Mouse (Mus musculus) embryonic facial prominence, embryonic 12.5 days (tissue): ENCODE data around the gene Chst10. TPM values are rescaled to one million over a fixed set of nuclear protein-coding genes. Genes with fewer than 3 reads are reported as not detected.

Source experiments
- ATAC-seq: fragments of 200-750 bp; cut with Nextera tagmentation; 2 replicates; pipeline ENCODE4 v1.8.0; 2017; ENCODE audit not compliant: insufficient number of reproducible peaks, insufficient read depth, low FRiP score, low TSS enrichment
- H3K27ac ChIP-seq: fragments of 300-500 bp; sonication (generic); 2 replicates; pipeline ENCODE4 v1.5.1; 2016; ENCODE audit warnings: mild to moderate bottlenecking
- H3K27me3 ChIP-seq: fragments of 300-500 bp; sonication (generic); 2 replicates; pipeline ENCODE4 v1.6.1; 2016; ENCODE audit warnings: mild to moderate bottlenecking, moderate library complexity
- H3K36me3 ChIP-seq: fragments of 300-500 bp; sonication (generic); 2 replicates; pipeline ENCODE4 v1.6.1; 2016; ENCODE audit warnings: mild to moderate bottlenecking
- H3K4me1 ChIP-seq: fragments of 300-500 bp; sonication (generic); 2 replicates; pipeline ENCODE4 v1.6.1; 2016
- H3K4me2 ChIP-seq: fragments of 300-500 bp; sonication (generic); replicated peaks from 2 replicates; pipeline ENCODE4 v1.6.1; 2016; ENCODE audit warnings: mild to moderate bottlenecking, moderate library complexity
- H3K4me3 ChIP-seq: fragments of 300-500 bp; sonication (generic); 2 replicates; pipeline ENCODE4 v1.5.1; 2016; ENCODE audit warnings: mild to moderate bottlenecking
- H3K9ac ChIP-seq: fragments of 300-500 bp; sonication (generic); 2 replicates; pipeline ENCODE4 v1.6.1; 2016; ENCODE audit warnings: mild to moderate bottlenecking, moderate library complexity
- H3K9me3 ChIP-seq: fragments of 300-500 bp; sonication (generic); 2 replicates; pipeline ENCODE4 v1.6.1; 2016; ENCODE audit warnings: mild to moderate bottlenecking, moderate library complexity
- WGBS: fragments of 180-500 bp; shearing (Covaris S2); methylation state at CpG from one replicate; pipeline ENCODE4 v1.1.7; 2016; 5-methylcytosine and 5-hydroxymethylcytosine counted together
- polyA plus RNA-seq: library from polyadenylated mRNA; unstranded; fragments of >200 nt; fragmentation: Nextera tagmentation; extraction: Ambion mirVana; gene quantifications from 2 replicates; pipeline ENCODE4 v1.2.1, GENCODE M21; 2016

Chst10 gene
- polyA plus RNA-seq, 1 experiment from 2014 or later = 12.4 TPM

GRCm38 (mm10) chr1:38864341-38864740 is 33.6 kb downstream of the Chst10 start:
- Histone ChIP-seq H3K4me2 (no peak overlapping the region), H3K27me3 (no peaks in the 10 kb centered on the region), H3K4me3 (no peak overlapping the region), H3K27ac (no peak overlapping the region), H3K36me3 (0 out of 2 replicates have a peak, but pooled peaks cover 6% of the 10 kb centered on the region), H3K9me3 (no peaks in the 10 kb centered on the region), H3K4me1 (no peaks in the 10 kb centered on the region), H3K9ac (no peak overlapping the region)
- no peak for ATAC-seq
- WGBS = 79% methylated on average over 9 of the region's 9 CpGs

DNA sequence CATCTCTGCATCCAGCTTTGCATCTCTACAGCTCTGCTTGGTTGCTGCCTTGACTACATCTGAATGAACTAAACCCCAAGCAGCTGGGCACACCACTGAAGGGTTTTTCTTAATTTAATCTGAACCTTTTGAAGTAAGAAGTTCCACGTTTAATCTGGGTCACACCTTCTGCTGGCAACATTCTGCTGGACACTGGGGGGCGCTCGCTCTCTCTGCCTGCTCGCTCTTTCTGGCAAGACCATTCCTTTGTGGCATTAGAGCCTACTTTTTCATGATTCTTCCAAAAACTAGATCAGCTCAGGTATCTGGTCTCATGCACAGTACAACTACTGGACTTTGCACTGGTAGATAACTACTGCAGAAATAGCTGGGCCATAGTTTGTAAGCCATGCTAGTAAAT is 35.7 kb downstream of the Chst10 start:
- Histone ChIP-seq H3K9ac (no peak overlapping the region), H3K4me2 (no peak overlapping the region), H3K4me3 (no peak overlapping the region), H3K27ac (no peak overlapping the region), H3K36me3 (0 out of 2 replicates have a peak, but pooled peaks cover 6% of the 10 kb centered on the region), H3K27me3 (no peaks in the 10 kb centered on the region), H3K9me3 (no peaks in the 10 kb centered on the region), H3K4me1 (no peaks in the 10 kb centered on the region)
- WGBS = 15% methylated on average over 4 of the region's 4 CpGs
- ATAC-seq = no peak

GRCm38 (mm10) chr1:38860867-38861524 is 37.0 kb downstream of the Chst10 start:
- H3K4me1 ChIP-seq = no peaks in the 10 kb centered on the region
- H3K27ac ChIP-seq = no peak overlapping the region
- no peak for ATAC-seq
- no peaks in the 10 kb centered on the region for H3K27me3 ChIP-seq
- WGBS = 84% methylated on average over 9 of the region's 9 CpGs
- no peak overlapping the region for H3K9ac ChIP-seq
- no peak overlapping the region for H3K4me2 ChIP-seq
- no peak overlapping the region for H3K4me3 ChIP-seq
- H3K9me3 ChIP-seq = no peaks in the 10 kb centered on the region
- H3K36me3 ChIP-seq = 0 out of 2 replicates have a peak, but pooled peaks cover 6% of the 10 kb centered on the region

GRCm38 (mm10) chr1:38860207-38860606 is 37.8 kb downstream of the Chst10 start:
- no peak overlapping the region for H3K4me2 ChIP-seq
- no peaks in the 10 kb centered on the region for H3K27me3 ChIP-seq
- no peak overlapping the region for H3K27ac ChIP-seq
- 0 out of 2 replicates have a peak, but pooled peaks cover 6% of the 10 kb centered on the region for H3K36me3 ChIP-seq
- no peak overlapping the region for H3K9ac ChIP-seq
- no peaks in the 10 kb centered on the region for H3K9me3 ChIP-seq
- no peaks in the 10 kb centered on the region for H3K4me1 ChIP-seq
- H3K4me3 ChIP-seq = no peak overlapping the region
- whole genome bisulfite sequencing = 85% methylated on average over 5 of the region's 5 CpGs
- ATAC-seq = no peak

- no peak overlapping the region for H3K27ac ChIP-seq
- ATAC-seq = no peak
Measured at GRCm38 (mm10) chr1:38856196-38856595, 41.8 kb downstream of the Chst10 start.

GRCm38 (mm10) chr1:38852250-38852649 is 45.7 kb downstream of the Chst10 start:
- no peak for ATAC-seq
- WGBS = 48% methylated on average over 2 of the region's 2 CpGs
- H3K4me2 ChIP-seq = no peak overlapping the region

More at GRCm38 (mm10) chr1:38856196-38856595, 41.8 kb downstream of the Chst10 start:
- Histone ChIP-seq H3K36me3 (no peaks in the 10 kb centered on the region), H3K4me1 (no peaks in the 10 kb centered on the region), H3K4me2 (no peak overlapping the region), H3K9ac (no peak overlapping the region), H3K4me3 (no peak overlapping the region), H3K9me3 (no peaks in the 10 kb centered on the region), H3K27me3 (no peaks in the 10 kb centered on the region)
- 12% methylated on average over 3 of the region's 3 CpGs for WGBS

GRCm38 (mm10) chr1:38850650-38851049 is 47.3 kb downstream of the Chst10 start:
- H3K9ac ChIP-seq = no peak overlapping the region
- H3K4me1 ChIP-seq = no peaks in the 10 kb centered on the region
- no peak for ATAC-seq
- H3K27ac ChIP-seq = no peak overlapping the region
- 72% methylated on average over 2 of the region's 2 CpGs for WGBS
- H3K4me3 ChIP-seq = no peak overlapping the region
- no peak overlapping the region for H3K4me2 ChIP-seq
- no peaks in the 10 kb centered on the region for H3K36me3 ChIP-seq
- no peaks in the 10 kb centered on the region for H3K9me3 ChIP-seq
- no peaks in the 10 kb centered on the region for H3K27me3 ChIP-seq

More at GRCm38 (mm10) chr1:38852250-38852649, 45.7 kb downstream of the Chst10 start:
- H3K4me1 ChIP-seq = no peaks in the 10 kb centered on the region
- no peak overlapping the region for H3K9ac ChIP-seq
- H3K27ac ChIP-seq = no peak overlapping the region
- no peak overlapping the region for H3K4me3 ChIP-seq
- no peaks in the 10 kb centered on the region for H3K9me3 ChIP-seq
- H3K27me3 ChIP-seq = no peaks in the 10 kb centered on the region
- H3K36me3 ChIP-seq = no peaks in the 10 kb centered on the region

GRCm38 (mm10) chr1:38848451-38849289 is 49.3 kb downstream of the Chst10 start:
- no peak overlapping the region for H3K4me2 ChIP-seq
- ATAC-seq = no peak
- no peak overlapping the region for H3K4me3 ChIP-seq
- no peak overlapping the region for H3K9ac ChIP-seq
- no peaks in the 10 kb centered on the region for H3K9me3 ChIP-seq
- H3K4me1 ChIP-seq = no peaks in the 10 kb centered on the region
- no peaks in the 10 kb centered on the region for H3K27me3 ChIP-seq
- no peak overlapping the region for H3K27ac ChIP-seq
- WGBS = 80% methylated on average over 2 of the region's 2 CpGs
- H3K36me3 ChIP-seq = no peaks in the 10 kb centered on the region

DNA sequence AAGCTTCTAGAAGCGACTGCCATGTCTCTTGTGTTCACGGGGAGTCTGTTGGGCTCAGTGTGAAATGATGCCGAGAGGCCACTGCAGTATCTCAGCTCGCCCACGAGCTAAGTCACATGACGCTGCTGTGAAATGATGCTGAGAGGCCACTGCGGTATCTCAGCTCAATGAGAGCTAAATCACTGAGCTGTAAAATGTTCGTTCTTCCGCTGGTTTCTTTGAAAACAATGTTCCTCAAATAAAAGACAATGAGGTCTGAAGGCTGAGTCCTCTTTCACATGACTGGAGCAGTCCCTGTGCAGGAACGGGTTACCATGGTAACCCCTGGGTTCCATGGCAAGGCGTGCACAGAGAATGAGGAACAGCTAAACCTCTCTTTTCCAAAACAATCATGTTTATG is 50.0 kb downstream of the Chst10 start:
- no peaks in the 10 kb centered on the region for H3K27me3 ChIP-seq
- no peak overlapping the region for H3K4me2 ChIP-seq
- no peaks in the 10 kb centered on the region for H3K36me3 ChIP-seq
- no peak for ATAC-seq
- H3K27ac ChIP-seq = no peak overlapping the region
- WGBS = 69% methylated on average over 11 of the region's 11 CpGs
- no peak overlapping the region for H3K9ac ChIP-seq
- no peaks in the 10 kb centered on the region for H3K9me3 ChIP-seq
- no peak overlapping the region for H3K4me3 ChIP-seq
- no peaks in the 10 kb centered on the region for H3K4me1 ChIP-seq

DNA sequence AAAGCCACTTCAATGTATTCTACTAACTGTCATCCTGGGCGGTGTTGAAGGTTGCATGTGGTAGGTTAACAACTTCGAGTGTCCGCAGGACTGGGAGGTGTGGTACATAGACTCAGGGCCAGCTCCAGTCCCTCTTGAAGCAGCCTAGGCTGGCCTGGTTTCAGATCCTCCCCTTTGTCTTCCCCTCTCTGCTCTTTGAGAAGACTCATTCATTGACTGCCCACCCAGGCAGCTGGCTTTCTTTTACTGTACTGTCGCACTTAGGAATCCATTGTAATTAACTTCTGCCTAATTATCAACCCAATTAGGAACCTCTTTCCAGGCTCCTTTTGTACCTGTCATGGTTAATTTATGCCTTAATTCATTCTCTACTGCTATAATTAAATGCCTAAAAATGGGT is 54.7 kb downstream of the Chst10 start:
- 63% methylated on average over 4 of the region's 4 CpGs for WGBS
- Histone ChIP-seq H3K9me3 (no peaks in the 10 kb centered on the region), H3K4me3 (no peak overlapping the region), H3K27me3 (peaks cover 3% of the 10 kb centered on the region), H3K9ac (no peak overlapping the region), H3K36me3 (no peaks in the 10 kb centered on the region), H3K4me2 (no peak overlapping the region), H3K27ac (no peak overlapping the region), H3K4me1 (no peaks in the 10 kb centered on the region)
- ATAC-seq = no peak

DNA sequence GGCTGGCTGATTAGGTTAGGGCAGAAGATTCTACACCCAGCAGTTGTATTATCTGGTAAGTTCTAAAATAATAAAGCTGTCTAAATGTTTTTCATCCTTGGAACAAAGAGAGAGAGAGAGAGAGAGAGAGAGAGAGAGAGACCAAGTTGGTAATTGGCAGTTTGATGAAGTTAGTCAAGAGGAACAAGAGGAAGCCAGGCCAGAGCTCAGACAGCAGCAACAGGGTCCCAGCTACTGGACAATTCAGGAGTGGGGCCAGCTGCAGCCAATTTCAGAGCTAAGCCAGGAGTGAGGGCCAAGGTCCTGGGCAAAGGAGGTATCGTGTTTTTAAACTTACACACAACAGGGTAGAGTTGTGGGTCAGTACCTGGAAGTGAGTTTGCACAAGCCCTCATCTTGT is 55.1 kb downstream of the Chst10 start:
- H3K27me3 ChIP-seq = peaks cover 8% of the 10 kb centered on the region
- H3K4me1 ChIP-seq = no peaks in the 10 kb centered on the region
- no peaks in the 10 kb centered on the region for H3K36me3 ChIP-seq
- H3K4me2 ChIP-seq = no peak overlapping the region
- 73% methylated on average over 1 of the region's 1 CpGs for WGBS
- H3K9ac ChIP-seq = no peak overlapping the region
- no peak overlapping the region for H3K4me3 ChIP-seq
- H3K27ac ChIP-seq = no peak overlapping the region
- ATAC-seq = no peak
- H3K9me3 ChIP-seq = no peaks in the 10 kb centered on the region

DNA sequence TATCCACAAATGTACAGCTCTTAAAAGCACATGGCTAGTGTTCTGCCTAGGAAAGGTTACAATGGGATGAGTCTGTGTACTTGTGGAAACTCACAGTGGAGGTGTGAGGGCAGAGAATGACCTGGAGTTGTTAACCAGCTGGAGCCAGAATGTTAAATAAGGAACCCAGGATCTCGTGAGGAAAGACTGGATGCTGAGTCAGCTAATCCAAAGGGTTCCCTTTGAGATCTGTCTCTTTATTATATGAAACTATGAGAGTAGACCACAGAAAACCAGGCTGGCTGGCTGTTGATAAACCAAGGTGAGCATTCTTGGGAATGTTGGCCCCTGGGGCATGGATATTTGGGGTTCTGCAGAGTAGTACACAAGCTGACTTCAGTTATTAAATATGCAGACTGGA is 58.0 kb downstream of the Chst10 start:
- Histone ChIP-seq H3K9me3 (no peaks in the 10 kb centered on the region), H3K27ac (no peak overlapping the region), H3K4me2 (no peak overlapping the region), H3K4me3 (no peak overlapping the region), H3K9ac (no peak overlapping the region), H3K27me3 (peaks cover 30% of the 10 kb centered on the region), H3K4me1 (peaks cover 8% of the 10 kb centered on the region; the same call in 1 of the 2 replicates), H3K36me3 (no peaks in the 10 kb centered on the region)
- no peak for ATAC-seq
- 55% methylated on average over 1 of the region's 1 CpGs for WGBS
